Mouse (Mus musculus) retina, postnatal 7 days (tissue): ENCODE results near the gene Slc6a4.
A peak's percentile ranks its signal among the peaks of the same experiment; 100 is the strongest.

Experiments
- DNase-seq: peaks from one replicate; pipeline ENCODE4 v3.0.0-alpha.2; 2012; ENCODE audit warnings: low read depth, low spot score

Slc6a4 gene

GRCm38 (mm10) chr11:76997916-76998704 lies at the start of gene Slc6a4:
Slc6a4 (plus strand) TSS chr11:76998603.
- DNase-seq: no peak

- no peak for DNase-seq
These were observed 44.9 kb upstream of the Slc6a4 start for GRCm38 (mm10) chr11:76953536-76953935.

GRCm38 (mm10) chr11:76965703-76966102 lies 32.7 kb upstream of the Slc6a4 start:
- no peak for DNase-seq

- no peak for DNase-seq
These were observed 28.1 kb upstream of the Slc6a4 start for GRCm38 (mm10) chr11:76970328-76970727.

- DNase-seq: no peak
These were observed 23.6 kb upstream of the Slc6a4 start for GRCm38 (mm10) chr11:76974680-76975319.

- no peak for DNase-seq
These were observed 16.7 kb upstream of the Slc6a4 start for GRCm38 (mm10) chr11:76981570-76982141.

- no peak for DNase-seq
These were observed 16.0 kb upstream of the Slc6a4 start for GRCm38 (mm10) chr11:76982415-76982814.

- no peak for DNase-seq
These were observed 14.8 kb upstream of the Slc6a4 start for GRCm38 (mm10) chr11:76983641-76984040.

- no peak for DNase-seq
These were observed 14.2 kb upstream of the Slc6a4 start for GRCm38 (mm10) chr11:76984173-76984572.

- no peak for DNase-seq
These were observed 7.6 kb upstream of the Slc6a4 start for GRCm38 (mm10) chr11:76990839-76991238.

GRCm38 (mm10) chr11:76992886-76993285 lies 5.5 kb upstream of the Slc6a4 start:
- DNase-seq: no peak

- DNase-seq: no peak
These were observed 2.3 kb upstream of the Slc6a4 start for GRCm38 (mm10) chr11:76995966-76996672.

GRCm38 (mm10) chr11:76997305-76997704 lies 1.1 kb upstream of the Slc6a4 start:
- peak; percentile 64 for DNase-seq

GRCm38 (mm10) chr11:76998705-76999226 lies 363 bp downstream of the Slc6a4 start:
- DNase-seq: no peak

- DNase-seq: no peak
These were observed 2.3 kb downstream of the Slc6a4 start for GRCm38 (mm10) chr11:77000741-77001140.

- no peak for DNase-seq
These were observed 4.0 kb downstream of the Slc6a4 start for GRCm38 (mm10) chr11:77002361-77002760.

- no peak for DNase-seq
These were observed 7.5 kb downstream of the Slc6a4 start for GRCm38 (mm10) chr11:77005881-77006280.

- no peak for DNase-seq
These were observed 8.2 kb downstream of the Slc6a4 start for GRCm38 (mm10) chr11:77006616-77007015.

- DNase-seq: no peak
These were observed 10.9 kb downstream of the Slc6a4 start for GRCm38 (mm10) chr11:77009069-77010025.

GRCm38 (mm10) chr11:77010762-77011475 lies 12.5 kb downstream of the Slc6a4 start:
- DNase-seq: no peak
